Mouse (Mus musculus): Measurements from ENCODE around the gene Rtn4.

The Rtn4 gene

GRCm38 (mm10) chr11:29692683-29693272 is at the start of gene Rtn4:
TSS of gene Rtn4 (plus strand) at chr11:29692947.
- 2% methylated on average over 43 of the region's 43 CpGs for WGBS

- 96% methylated on average over 1 of the region's 1 CpGs for WGBS
These were observed 48.3 kb upstream of the Rtn4 start for GRCm38 (mm10) chr11:29644421-29644820.

- WGBS: 80% methylated on average over 5 of the region's 5 CpGs
These were observed 47.2 kb upstream of the Rtn4 start for GRCm38 (mm10) chr11:29645411-29646066.

- WGBS: 75% methylated on average over 6 of the region's 6 CpGs
These were observed 45.0 kb upstream of the Rtn4 start for GRCm38 (mm10) chr11:29647568-29648319.

- 93% methylated on average over 3 of the region's 3 CpGs for WGBS
These were observed 37.4 kb upstream of the Rtn4 start for GRCm38 (mm10) chr11:29655381-29655780.

- 95% methylated on average over 2 of the region's 2 CpGs for WGBS
These were observed 32.0 kb upstream of the Rtn4 start for GRCm38 (mm10) chr11:29660740-29661139.

- WGBS: 95% methylated on average over 3 of the region's 3 CpGs
These were observed 25.1 kb upstream of the Rtn4 start for GRCm38 (mm10) chr11:29667634-29668033.

- 81% methylated on average over 4 of the region's 4 CpGs for WGBS
These were observed 23.0 kb upstream of the Rtn4 start for GRCm38 (mm10) chr11:29669706-29670105.

- WGBS: 60% methylated on average over 2 of the region's 2 CpGs
These were observed 19.4 kb upstream of the Rtn4 start for GRCm38 (mm10) chr11:29673359-29673758.

GRCm38 (mm10) chr11:29676718-29677117 is 16.0 kb upstream of the Rtn4 start:
- 96% methylated on average over 4 of the region's 4 CpGs for WGBS

GRCm38 (mm10) chr11:29679942-29680341 is 12.8 kb upstream of the Rtn4 start:
- WGBS: 85% methylated on average over 3 of the region's 3 CpGs

- WGBS: 66% methylated on average over 3 of the region's 3 CpGs
These were observed 12.0 kb upstream of the Rtn4 start for GRCm38 (mm10) chr11:29680771-29681170.

- WGBS: 86% methylated on average over 2 of the region's 2 CpGs
These were observed 8.5 kb upstream of the Rtn4 start for GRCm38 (mm10) chr11:29684272-29684671.

- WGBS: 76% methylated on average over 2 of the region's 2 CpGs
These were observed 6.6 kb upstream of the Rtn4 start for GRCm38 (mm10) chr11:29686176-29686575.

- 47% methylated on average over 1 of the region's 1 CpGs for WGBS
These were observed 1.2 kb upstream of the Rtn4 start for GRCm38 (mm10) chr11:29691556-29691955.

GRCm38 (mm10) chr11:29692111-29692682 is 550 bp upstream of the Rtn4 start:
- 9% methylated on average over 12 of the region's 12 CpGs for WGBS

GRCm38 (mm10) chr11:29693576-29694410 is 1.0 kb downstream of the Rtn4 start:
- WGBS: under 1% methylated on average over 53 of the region's 53 CpGs

GRCm38 (mm10) chr11:29702721-29703120 is 10.0 kb downstream of the Rtn4 start:
- WGBS: 64% methylated on average over 3 of the region's 3 CpGs

GRCm38 (mm10) chr11:29706845-29707244 is 14.1 kb downstream of the Rtn4 start:
- WGBS: 85% methylated on average over 4 of the region's 4 CpGs

- WGBS: 85% methylated on average over 7 of the region's 7 CpGs
These were observed 21.4 kb downstream of the Rtn4 start for GRCm38 (mm10) chr11:29714114-29714513.

GRCm38 (mm10) chr11:29714789-29715188 is 22.0 kb downstream of the Rtn4 start:
- WGBS: 51% methylated on average over 2 of the region's 2 CpGs

GRCm38 (mm10) chr11:29715499-29715898 is 22.8 kb downstream of the Rtn4 start:
- 42% methylated on average over 3 of the region's 3 CpGs for WGBS
